Mouse (Mus musculus): ENCODE measurements around the gene Rph3a. TPM values are rescaled to one million over a fixed set of nuclear protein-coding genes. Genes with fewer than 3 reads are reported as not detected.

The Rph3a gene
- polyA plus RNA-seq, 1 experiment, result 31.1 TPM

GRCm38 (mm10) chr5:120972278-120972677, 37.6 kb downstream of the Rph3a start:
- DNase-seq (ENCODE audit: low read depth), result no peak
- no peak for TF ChIP-seq POLR2A (IDR thresholded peaks at IDR 0.05; ENCODE audit: borderline replicate concordance, extremely low read depth, insufficient read depth, insufficient read length, poor library complexity, severe bottlenecking)
- no peak for TF ChIP-seq CTCF (IDR thresholded peaks at IDR 0.05; ENCODE audit: borderline replicate concordance, extremely low read depth, insufficient read depth, insufficient read length)

DNA sequence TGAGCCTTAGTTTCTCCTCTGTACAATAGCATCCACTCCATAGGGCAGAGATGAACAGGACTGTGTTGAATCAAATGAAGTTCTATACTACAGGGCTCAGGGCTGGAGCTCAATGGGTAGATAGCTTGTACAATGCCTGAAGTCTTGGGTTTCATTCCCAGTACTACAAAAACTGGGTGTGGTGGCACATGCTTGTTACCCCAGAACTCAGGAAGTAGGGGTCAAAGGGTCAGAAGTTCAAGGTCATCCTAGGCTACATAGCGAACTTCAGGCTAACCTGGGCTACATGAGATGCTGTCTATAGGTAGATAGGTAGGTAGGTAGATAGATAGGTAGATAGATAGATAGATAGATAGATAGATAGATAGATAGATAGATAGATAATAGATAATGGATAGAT, 38.6 kb downstream of the Rph3a start:
- TF ChIP-seq POLR2A (IDR thresholded peaks at IDR 0.05; ENCODE audit: borderline replicate concordance, extremely low read depth, insufficient read depth, insufficient read length, poor library complexity, severe bottlenecking), result no peak
- no peak for TF ChIP-seq CTCF (IDR thresholded peaks at IDR 0.05; ENCODE audit: borderline replicate concordance, extremely low read depth, insufficient read depth, insufficient read length)

DNA sequence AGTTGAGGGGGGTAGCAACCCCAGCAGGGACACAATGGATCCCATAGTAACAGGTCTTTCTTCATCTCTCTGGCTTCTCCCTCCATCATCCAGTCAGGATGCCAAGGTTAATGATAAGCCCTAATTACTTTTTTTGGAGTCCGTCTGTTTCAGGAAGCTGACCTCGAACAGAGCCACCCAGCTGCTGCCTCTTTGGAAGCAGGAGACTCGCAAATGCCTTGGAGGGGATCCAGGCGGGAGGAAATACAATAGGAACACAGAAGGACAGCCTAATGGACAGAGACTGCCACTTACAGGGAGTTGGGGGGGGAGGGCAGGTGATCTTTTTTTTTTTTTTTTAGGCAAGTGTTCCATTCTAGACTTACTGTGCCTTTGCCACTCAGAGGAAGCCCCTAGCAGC, 40.2 kb downstream of the Rph3a start:
- peak; percentile 77 for DNase-seq (ENCODE audit: low read depth)
- TF ChIP-seq POLR2A (IDR thresholded peaks at IDR 0.05; ENCODE audit: borderline replicate concordance, extremely low read depth, insufficient read depth, insufficient read length, poor library complexity, severe bottlenecking), result no peak
- TF ChIP-seq CTCF (IDR thresholded peaks at IDR 0.05; ENCODE audit: borderline replicate concordance, extremely low read depth, insufficient read depth, insufficient read length), result no peak

More for the DNA sequence above, 38.6 kb downstream of the Rph3a start:
- no peak for DNase-seq (ENCODE audit: low read depth)

DNA sequence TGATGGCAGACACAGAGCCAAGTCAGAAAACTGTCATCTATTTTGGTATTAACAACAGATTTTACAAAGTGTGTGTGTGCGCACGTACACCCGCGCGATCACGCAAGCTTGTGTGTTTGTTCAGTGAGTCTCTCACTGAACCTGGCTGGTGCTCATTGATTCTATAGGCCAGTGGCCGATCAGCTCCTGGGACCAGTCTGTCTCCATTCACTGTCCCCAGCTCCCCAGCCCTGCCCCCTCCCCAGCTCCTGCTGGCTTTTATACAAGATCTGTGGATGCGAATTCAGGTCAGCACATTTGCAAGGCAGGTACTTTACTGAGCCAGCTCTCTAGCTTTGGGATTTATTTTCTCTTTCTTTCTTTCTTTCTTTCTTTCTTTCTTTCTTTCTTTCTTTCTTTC, 41.1 kb downstream of the Rph3a start:
- no peak for DNase-seq (ENCODE audit: low read depth)
- no peak for TF ChIP-seq POLR2A (IDR thresholded peaks at IDR 0.05; ENCODE audit: borderline replicate concordance, extremely low read depth, insufficient read depth, insufficient read length, poor library complexity, severe bottlenecking)
- TF ChIP-seq CTCF (IDR thresholded peaks at IDR 0.05; ENCODE audit: borderline replicate concordance, extremely low read depth, insufficient read depth, insufficient read length), result no peak

- no peak for DNase-seq (ENCODE audit: low read depth)
- TF ChIP-seq CTCF (IDR thresholded peaks at IDR 0.05; ENCODE audit: borderline replicate concordance, extremely low read depth, insufficient read depth, insufficient read length) (no peak), POLR2A (IDR thresholded peaks at IDR 0.05; ENCODE audit: borderline replicate concordance, extremely low read depth, insufficient read depth, insufficient read length, poor library complexity, severe bottlenecking) (no peak)
These were observed 41.8 kb downstream of the Rph3a start for GRCm38 (mm10) chr5:120968134-120968532.

- no peak for TF ChIP-seq CTCF (IDR thresholded peaks at IDR 0.05; ENCODE audit: borderline replicate concordance, extremely low read depth, insufficient read depth, insufficient read length)
- no peak for TF ChIP-seq POLR2A (IDR thresholded peaks at IDR 0.05; ENCODE audit: borderline replicate concordance, extremely low read depth, insufficient read depth, insufficient read length, poor library complexity, severe bottlenecking)
- DNase-seq (ENCODE audit: low read depth), result peak; percentile 12
These were observed 42.3 kb downstream of the Rph3a start for GRCm38 (mm10) chr5:120967355-120968133.

DNA sequence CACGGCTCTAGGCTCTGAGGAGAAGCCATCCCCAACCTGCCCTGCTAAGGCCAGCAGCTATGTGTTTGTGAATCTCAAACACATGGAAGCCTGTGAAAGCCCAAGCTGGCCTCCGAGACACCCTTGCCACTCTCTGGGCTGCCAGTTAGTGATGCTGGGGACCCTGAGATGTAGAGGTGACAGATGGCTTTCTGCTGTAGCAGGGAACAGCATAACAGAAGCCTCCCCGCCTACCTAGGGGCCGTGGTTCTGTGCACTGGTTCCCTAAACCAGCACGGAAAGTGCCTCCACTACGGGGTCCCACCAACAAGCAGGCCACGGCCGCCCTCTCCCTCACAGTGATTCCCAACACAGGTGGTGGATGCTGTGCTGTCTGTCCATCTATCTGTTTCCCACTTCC, 43.0 kb downstream of the Rph3a start:
- TF ChIP-seq POLR2A (IDR thresholded peaks at IDR 0.05; ENCODE audit: borderline replicate concordance, extremely low read depth, insufficient read depth, insufficient read length, poor library complexity, severe bottlenecking) (no peak), CTCF (IDR thresholded peaks at IDR 0.05; ENCODE audit: borderline replicate concordance, extremely low read depth, insufficient read depth, insufficient read length) (no peak)

DNA sequence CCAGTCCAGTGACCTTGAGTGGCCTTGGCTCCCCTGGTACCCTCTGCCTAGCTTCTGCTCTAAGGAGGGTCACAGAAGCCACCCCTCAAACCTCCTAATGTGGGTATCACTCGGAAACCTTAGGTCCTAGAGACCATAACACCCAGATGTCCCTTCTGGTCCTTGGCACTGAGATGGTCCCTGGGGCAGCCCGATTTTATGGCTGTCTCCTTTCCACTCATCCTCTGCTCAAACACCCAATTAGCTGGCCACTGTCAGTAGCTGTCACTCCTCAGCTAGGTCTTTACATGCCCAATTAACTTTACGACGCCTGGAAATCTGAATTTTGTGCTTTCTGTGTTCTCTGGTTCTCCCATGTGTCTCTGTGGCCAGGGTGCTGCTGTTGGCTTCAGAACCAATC, 43.7 kb downstream of the Rph3a start:
- no peak for DNase-seq (ENCODE audit: low read depth)

More for the DNA sequence above, 43.0 kb downstream of the Rph3a start:
- no peak for DNase-seq (ENCODE audit: low read depth)

DNA sequence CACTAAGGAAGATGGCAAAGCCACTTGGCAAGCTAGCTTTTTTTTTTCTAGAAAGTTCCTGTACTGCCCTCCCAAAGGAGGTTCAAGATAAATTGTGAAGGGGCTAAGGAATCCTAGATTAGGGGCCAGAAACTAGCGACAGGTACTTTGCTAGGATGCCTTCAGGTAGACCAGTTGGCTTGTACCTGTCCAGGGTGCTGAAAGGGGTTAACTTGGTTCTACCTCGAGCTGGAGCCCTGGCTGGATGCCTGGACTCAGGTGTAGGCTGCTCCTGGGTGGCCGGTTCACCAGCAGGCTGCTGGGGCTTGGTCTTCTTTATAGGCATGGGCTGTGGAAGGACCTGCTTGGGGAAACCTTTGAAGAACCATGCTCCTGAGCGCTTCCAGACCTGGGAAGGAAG, 48.9 kb downstream of the Rph3a start:
- TF ChIP-seq CTCF (IDR thresholded peaks at IDR 0.05; ENCODE audit: borderline replicate concordance, extremely low read depth, insufficient read depth, insufficient read length) (no peak), POLR2A (IDR thresholded peaks at IDR 0.05; ENCODE audit: borderline replicate concordance, extremely low read depth, insufficient read depth, insufficient read length, poor library complexity, severe bottlenecking) (no peak)
- no peak for DNase-seq (ENCODE audit: low read depth)

More for the DNA sequence above, 43.7 kb downstream of the Rph3a start:
- TF ChIP-seq CTCF (IDR thresholded peaks at IDR 0.05; ENCODE audit: borderline replicate concordance, extremely low read depth, insufficient read depth, insufficient read length) (no peak), POLR2A (IDR thresholded peaks at IDR 0.05; ENCODE audit: borderline replicate concordance, extremely low read depth, insufficient read depth, insufficient read length, poor library complexity, severe bottlenecking) (no peak)

DNA sequence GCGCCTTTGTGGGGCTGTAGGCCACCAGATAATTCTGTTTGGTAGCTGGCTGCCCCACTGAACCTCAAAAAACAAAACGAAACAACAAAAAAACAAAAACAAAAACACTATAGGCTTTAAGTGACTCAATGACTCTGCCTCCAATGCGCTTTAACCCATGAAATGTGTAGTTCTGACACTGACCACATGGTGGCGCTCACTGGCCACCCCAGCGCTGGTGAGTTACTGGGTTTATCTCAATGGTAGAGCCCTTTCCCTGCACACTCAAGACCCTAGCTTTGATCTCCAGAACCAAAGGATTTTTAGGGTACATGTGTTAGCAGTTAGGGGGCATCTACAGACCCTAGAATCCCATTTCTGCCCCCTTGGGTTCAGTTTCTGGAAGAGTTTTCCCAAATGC, 55.9 kb downstream of the Rph3a start:
- TF ChIP-seq CTCF (IDR thresholded peaks at IDR 0.05; ENCODE audit: borderline replicate concordance, extremely low read depth, insufficient read depth, insufficient read length) (peak; percentile 92), POLR2A (IDR thresholded peaks at IDR 0.05; ENCODE audit: borderline replicate concordance, extremely low read depth, insufficient read depth, insufficient read length, poor library complexity, severe bottlenecking) (no peak)
- peak; percentile 73 for DNase-seq (ENCODE audit: low read depth)

DNA sequence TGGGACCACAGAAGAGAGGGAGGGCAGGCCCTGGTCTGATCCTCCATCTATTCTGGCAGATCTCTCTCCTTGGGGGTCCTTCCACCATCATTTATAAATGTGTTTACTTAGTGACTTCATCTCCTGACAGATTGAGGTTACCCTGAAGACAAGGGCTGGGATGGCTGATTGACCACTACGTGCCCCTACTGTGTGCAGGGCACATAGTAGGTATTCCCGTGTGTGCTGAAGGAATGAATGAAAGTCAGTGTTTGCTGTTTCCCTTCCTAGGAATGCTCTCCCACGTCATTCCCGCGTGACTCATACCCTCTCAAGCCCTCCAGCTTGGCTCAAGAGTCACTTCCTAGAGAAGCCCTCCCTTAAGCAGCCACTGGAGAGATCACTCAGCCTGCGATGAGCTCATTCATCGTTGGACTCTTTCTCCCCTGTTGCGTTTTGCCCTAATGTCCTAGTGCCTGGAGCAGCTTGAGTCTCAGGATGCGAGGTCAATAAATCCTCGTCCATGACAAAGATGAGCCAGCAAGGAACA, 57.6 kb downstream of the Rph3a start:
- TF ChIP-seq CTCF (IDR thresholded peaks at IDR 0.05; ENCODE audit: borderline replicate concordance, extremely low read depth, insufficient read depth, insufficient read length), result no peak

GRCm38 (mm10) chr5:120942076-120942475, 67.8 kb downstream of the Rph3a start:
- TF ChIP-seq CTCF (IDR thresholded peaks at IDR 0.05; ENCODE audit: borderline replicate concordance, extremely low read depth, insufficient read depth, insufficient read length) (no peak), POLR2A (IDR thresholded peaks at IDR 0.05; ENCODE audit: borderline replicate concordance, extremely low read depth, insufficient read depth, insufficient read length, poor library complexity, severe bottlenecking) (no peak)
- no peak for DNase-seq (ENCODE audit: low read depth)

More for the DNA sequence above, 57.6 kb downstream of the Rph3a start:
- no peak for DNase-seq (ENCODE audit: low read depth)

Measured in brain, embryonic 14.5 days (tissue).